Mouse (Mus musculus): ENCODE data around the gene Olig3. TPM values are rescaled to one million over a fixed set of nuclear protein-coding genes. Genes with fewer than 3 reads are reported as not detected.

Gene Olig3
- total and polyA plus RNA-seq, 3 experiments: not detected

DNA sequence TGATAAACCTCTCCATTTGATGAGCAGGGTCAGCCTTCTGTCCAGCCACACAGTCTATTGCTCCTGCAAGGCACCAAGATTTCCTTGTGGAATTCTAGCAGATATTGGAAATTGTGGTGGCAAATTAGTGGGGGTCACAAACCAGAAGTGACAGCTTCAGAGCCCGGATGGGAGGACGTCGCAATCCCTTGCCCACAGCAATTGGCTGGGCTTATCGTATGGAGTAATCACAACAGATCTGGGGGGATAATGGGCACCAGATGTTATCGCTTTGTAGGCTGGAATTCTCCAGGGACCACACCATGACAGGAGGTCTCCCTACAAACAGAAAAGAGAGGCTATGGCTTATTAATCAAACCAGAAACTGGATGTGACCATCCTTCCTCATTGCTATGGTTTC is 44.8 kb downstream of the Olig3 start:
- Histone ChIP-seq H3K9me3 (replicated peaks; ENCODE audit: low read length) (no peaks in the 10 kb centered on the region), H3K27ac (ENCODE audit: insufficient read depth, low read depth) (no peak overlapping the region), H3K4me3 (replicated peaks in 1 of 3; ENCODE audit: low read depth in 2 of 3, low read length in 2 of 3, poor library complexity in 1 of 3) (no peak overlapping the region), H3K79me2 (replicated peaks; ENCODE audit: control insufficient read depth, extremely low read depth, insufficient read depth, poor library complexity, severe bottlenecking) (no peaks in the 10 kb centered on the region), H3K27me3 (replicated peaks) (no peaks in the 10 kb centered on the region), H3K36me3 (replicated peaks in 1 of 2; ENCODE audit: control insufficient read depth in 1 of 2, insufficient read depth in 1 of 2, low read length in 1 of 2) (no peaks in the 10 kb centered on the region), H3K9ac (ENCODE audit: insufficient read depth, low read depth) (no peak overlapping the region), H3K4me1 (ENCODE audit: control insufficient read depth in 1 of 2, insufficient read depth in 2 of 2) (peaks cover 16 to 42% of the 10 kb centered on the region in 2 experiments), H3K4me2 (ENCODE audit: insufficient read depth, low read depth, poor library complexity, severe bottlenecking) (no peak overlapping the region)
- in situ Hi-C loops (cut with MboI; ENCODE audit: low pct_ligation_motif_present, low pct_unique_long_range_greater_than_20kb, low sequenced_read_pairs) (no loop called here), dilution Hi-C loops (cut with MboI; ENCODE audit: extremely low pct_ligation_motif_present, extremely low pct_unique_long_range_greater_than_20kb, low sequenced_read_pairs) (no loop called here)
- TF ChIP-seq JUND (conservative IDR thresholded peaks at IDR 0.05; ENCODE audit: low read depth, low read length) (no peak), E2F4 (IDR thresholded peaks at IDR 0.05; ENCODE audit: insufficient replicate concordance, low read depth, low read length) (no peak), SMC3 (IDR thresholded peaks at IDR 0.05; ENCODE audit: low read depth, low read length) (no peak), NELFE (IDR thresholded peaks at IDR 0.05; ENCODE audit: low read depth, low read length) (no peak), KAT2A (IDR thresholded peaks at IDR 0.05; ENCODE audit: insufficient replicate concordance, low read length) (no peak), ZC3H11A (IDR thresholded peaks at IDR 0.05; ENCODE audit: low read depth, low read length) (no peak), ZNF384 (IDR thresholded peaks at IDR 0.05; ENCODE audit: low read depth, low read length) (no peak), EP300 (IDR thresholded peaks at IDR 0.05; ENCODE audit: low read length) (no peak), POLR2A (IDR thresholded peaks at IDR 0.05; ENCODE audit: low read depth, low read length) (no peak), PAX5 (IDR thresholded peaks at IDR 0.05; ENCODE audit: low read length) (no peak), GABPA (IDR thresholded peaks at IDR 0.05; ENCODE audit: insufficient replicate concordance, low read depth, low read length) (no peak), ZKSCAN1 (IDR thresholded peaks at IDR 0.05; ENCODE audit: borderline replicate concordance, low read depth, low read length) (no peak), SIN3A (IDR thresholded peaks at IDR 0.05; ENCODE audit: low read length) (no peak), BHLHE40 (IDR thresholded peaks at IDR 0.05; ENCODE audit: low read depth, low read length) (no peak)
- no peak for DNase-seq (ENCODE audit: extremely low read depth)

DNA sequence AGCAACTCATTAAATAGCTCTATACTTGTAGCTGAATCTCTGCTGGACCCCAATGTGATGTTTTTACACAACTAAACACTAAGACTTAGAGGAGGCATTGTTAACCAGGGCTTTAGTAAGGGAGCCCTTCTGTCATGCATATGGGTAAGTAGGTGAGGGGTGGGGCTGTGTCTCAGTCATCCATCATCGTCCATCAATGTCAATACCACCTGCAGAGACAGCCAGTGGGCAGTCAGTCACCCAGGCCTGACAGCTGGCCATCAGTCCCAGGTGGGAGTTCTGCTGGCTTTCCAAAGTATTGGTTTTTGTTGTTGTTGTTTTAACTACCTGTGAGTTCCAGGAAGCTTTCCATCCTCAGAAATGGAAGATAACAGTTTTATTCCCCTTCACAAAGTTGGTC is 48.1 kb downstream of the Olig3 start:
- in situ Hi-C loops (cut with MboI; ENCODE audit: low pct_ligation_motif_present, low pct_unique_long_range_greater_than_20kb, low sequenced_read_pairs) (no loop called here), dilution Hi-C loops (cut with MboI; ENCODE audit: extremely low pct_ligation_motif_present, extremely low pct_unique_long_range_greater_than_20kb, low sequenced_read_pairs) (no loop called here)
- Histone ChIP-seq H3K4me2 (ENCODE audit: insufficient read depth, low read depth, poor library complexity, severe bottlenecking) (no peak overlapping the region), H3K4me1 (ENCODE audit: control insufficient read depth in 1 of 2, insufficient read depth in 2 of 2) (peaks cover 11 to 38% of the 10 kb centered on the region in 2 experiments), H3K9ac (ENCODE audit: insufficient read depth, low read depth) (no peak overlapping the region), H3K9me3 (replicated peaks; ENCODE audit: low read length) (no peaks in the 10 kb centered on the region), H3K79me2 (replicated peaks; ENCODE audit: control insufficient read depth, extremely low read depth, insufficient read depth, poor library complexity, severe bottlenecking) (no peaks in the 10 kb centered on the region), H3K27me3 (replicated peaks) (no peaks in the 10 kb centered on the region), H3K4me3 (replicated peaks in 1 of 3; ENCODE audit: low read depth in 2 of 3, low read length in 2 of 3, poor library complexity in 1 of 3) (no peak overlapping the region), H3K36me3 (replicated peaks in 1 of 2; ENCODE audit: control insufficient read depth in 1 of 2, insufficient read depth in 1 of 2, low read length in 1 of 2) (no peaks in the 10 kb centered on the region), H3K27ac (ENCODE audit: insufficient read depth, low read depth) (no peak overlapping the region)
- DNase-seq (ENCODE audit: extremely low read depth): no peak
- TF ChIP-seq MAX (IDR thresholded peaks at IDR 0.05; ENCODE audit: low read length): no peak
- no peak for TF ChIP-seq GABPA (IDR thresholded peaks at IDR 0.05; ENCODE audit: insufficient replicate concordance, low read depth, low read length)
- TF ChIP-seq CTCF (conservative IDR thresholded peaks at IDR 0.05 in 1 of 2, IDR thresholded peaks at IDR 0.05 in 1 of 2; ENCODE audit: low read depth in 2 of 2, low read length in 2 of 2): no peak
- TF ChIP-seq CHD1 (IDR thresholded peaks at IDR 0.05; ENCODE audit: low read depth, low read length): no peak
- TF ChIP-seq PAX5 (IDR thresholded peaks at IDR 0.05; ENCODE audit: low read length): no peak
- no peak for TF ChIP-seq TBP (conservative IDR thresholded peaks at IDR 0.05; ENCODE audit: low read depth, low read length)
- no peak for TF ChIP-seq ZMIZ1 (IDR thresholded peaks at IDR 0.05; ENCODE audit: low read depth, low read length)
- TF ChIP-seq BHLHE40 (IDR thresholded peaks at IDR 0.05; ENCODE audit: low read depth, low read length): no peak
- no peak for TF ChIP-seq EP300 (IDR thresholded peaks at IDR 0.05; ENCODE audit: low read length)
- TF ChIP-seq MXI1 (IDR thresholded peaks at IDR 0.05; ENCODE audit: low read depth, low read length): no peak
- no peak for TF ChIP-seq SIN3A (IDR thresholded peaks at IDR 0.05; ENCODE audit: low read length)
- TF ChIP-seq CHD2 (IDR thresholded peaks at IDR 0.05; ENCODE audit: low read length): no peak
- no peak for TF ChIP-seq RAD21 (IDR thresholded peaks at IDR 0.05; ENCODE audit: low read depth, low read length)
- no peak for TF ChIP-seq SMC3 (IDR thresholded peaks at IDR 0.05; ENCODE audit: low read depth, low read length)
- no peak for TF ChIP-seq ETS1 (conservative IDR thresholded peaks at IDR 0.05; ENCODE audit: low read depth, low read length)
- no peak for TF ChIP-seq E2F4 (IDR thresholded peaks at IDR 0.05; ENCODE audit: insufficient replicate concordance, low read depth, low read length)
- no peak for TF ChIP-seq MAFK (IDR thresholded peaks at IDR 0.05; ENCODE audit: insufficient replicate concordance, low read length)
- TF ChIP-seq POLR2A (IDR thresholded peaks at IDR 0.05; ENCODE audit: low read depth, low read length): no peak
